Mouse (Mus musculus): Measurements from ENCODE around the gene Wdr61.
A peak's percentile ranks its signal among the peaks of the same experiment; 100 is the strongest.
"Not testable (repeated sequence)": the region's sequence is repeated elsewhere in the genome, so short reads cannot be mapped to it uniquely, and the experiment has no call there.

GRCm38 (mm10) chr9:54691241-54691805, 43.0 kb downstream of the Wdr61 start:
- peak; percentile 10; the same call in 1 of the 2 replicates for TF ChIP-seq CTCF (IDR thresholded peaks at IDR 0.05; ENCODE audit: low read depth)
- TF ChIP-seq EP300 (IDR thresholded peaks at IDR 0.05; ENCODE audit: low read depth): not testable (repeated sequence)

All from liver, postnatal 0 days (tissue).